Mouse (Mus musculus) cerebral cortex, adult 2 months (tissue): Measurements from ENCODE around the gene Lingo4.

ENCODE experiments used
- WGBS: fragments of 180-500 bp; shearing (Covaris S2); methylation state at CpG from one replicate; pipeline ENCODE4 v1.1.7; 2018; 5-methylcytosine and 5-hydroxymethylcytosine counted together

Lingo4 gene

DNA sequence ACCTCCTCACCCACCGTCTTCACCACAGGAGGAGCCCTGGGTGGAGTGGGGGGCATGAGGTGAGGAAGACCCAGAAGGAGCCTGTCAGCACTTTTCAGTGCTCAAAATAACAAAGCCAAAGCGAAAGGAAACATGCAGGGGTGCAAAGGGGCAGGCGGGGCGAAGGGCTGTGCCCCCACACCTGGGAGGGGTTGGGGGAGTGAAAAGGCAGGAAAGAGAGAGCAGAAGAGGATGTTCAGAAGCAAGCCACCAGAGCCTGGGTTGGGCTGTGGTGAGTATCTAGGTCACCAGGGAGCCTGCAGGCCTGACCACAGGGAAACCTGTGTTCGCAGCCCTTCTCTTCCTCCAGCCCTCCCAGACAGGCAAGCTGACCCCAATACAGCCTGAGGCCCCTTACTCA lies 10.3 kb upstream of the Lingo4 start:
- WGBS: 73% methylated on average over 5 of the region's 5 CpGs

DNA sequence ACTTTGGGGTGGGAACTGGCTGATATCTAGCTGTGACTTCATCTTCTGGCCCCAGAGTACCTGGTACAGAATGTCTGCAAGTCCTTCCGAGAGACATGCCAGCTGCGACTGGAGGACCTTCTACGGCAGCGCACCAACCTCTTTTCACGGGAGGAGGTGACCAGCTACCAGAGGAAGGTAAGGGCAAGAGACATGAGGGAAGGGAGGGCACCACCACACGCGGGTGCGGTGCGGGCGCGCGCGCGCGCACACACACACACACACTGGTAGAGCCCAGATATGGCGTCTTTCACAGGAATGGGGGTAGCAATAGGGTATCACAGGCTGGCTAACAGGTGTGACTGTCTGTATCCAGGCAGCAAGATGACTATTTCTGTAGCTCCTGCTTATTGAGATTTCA lies 8.9 kb upstream of the Lingo4 start:
- 97% methylated on average over 16 of the region's 16 CpGs for WGBS

DNA sequence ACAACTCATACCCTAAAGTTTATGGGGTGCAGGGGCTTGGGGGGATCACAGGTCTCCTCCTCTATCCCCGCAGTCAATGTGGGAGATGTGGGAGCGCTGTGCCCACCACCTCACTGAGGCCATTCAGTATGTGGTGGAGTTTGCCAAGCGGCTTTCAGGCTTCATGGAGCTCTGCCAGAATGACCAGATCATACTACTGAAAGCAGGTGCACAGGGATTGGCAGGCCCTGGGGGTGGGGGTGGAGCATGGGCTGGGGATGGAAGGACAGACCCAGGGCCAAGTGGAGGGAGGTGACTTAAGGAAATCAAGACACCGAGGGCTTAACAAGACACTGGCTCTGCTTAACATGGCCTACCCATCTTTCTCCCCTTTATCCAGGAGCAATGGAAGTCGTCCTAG lies 7.3 kb upstream of the Lingo4 start:
- WGBS: 73% methylated on average over 5 of the region's 5 CpGs

DNA sequence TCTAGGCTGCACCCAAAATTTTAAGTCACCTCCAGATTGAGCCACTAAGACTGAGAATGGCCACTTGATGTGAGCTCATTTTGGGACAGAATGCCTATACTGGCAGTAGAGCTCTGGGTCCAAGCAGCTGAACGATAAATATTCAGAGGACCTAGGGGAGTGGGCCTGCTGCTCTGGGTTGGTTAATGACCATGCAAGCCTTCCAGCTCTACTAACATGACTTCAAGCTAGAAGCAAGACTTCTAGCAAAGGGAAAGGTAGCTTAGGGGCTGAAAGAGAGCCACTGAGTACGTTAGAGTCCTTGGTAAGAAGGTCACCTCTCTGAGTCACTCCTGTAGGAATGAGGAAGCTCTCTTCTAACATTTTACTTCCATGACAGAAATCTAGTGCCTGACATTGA lies 6.2 kb upstream of the Lingo4 start:
- WGBS: 86% methylated on average over 2 of the region's 2 CpGs

DNA sequence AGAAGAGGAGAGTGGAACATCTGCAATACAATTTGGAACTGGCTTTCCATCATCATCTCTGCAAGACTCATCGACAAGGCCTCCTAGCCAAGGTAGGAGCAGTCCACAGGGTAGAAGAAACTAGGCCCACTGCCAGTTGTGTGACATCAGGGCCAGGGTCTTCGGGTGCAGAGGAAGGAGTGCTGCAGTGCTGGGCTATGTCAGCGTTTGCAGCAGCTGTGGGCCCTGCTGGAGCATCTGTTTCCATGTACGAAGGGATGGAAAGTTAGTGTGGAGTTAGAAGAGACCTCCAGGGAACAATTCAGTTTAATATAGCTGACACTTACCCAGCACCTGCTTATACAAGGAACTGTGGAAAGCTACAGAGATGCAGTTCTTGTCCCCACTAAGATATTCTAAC lies 5.3 kb upstream of the Lingo4 start:
- 78% methylated on average over 4 of the region's 4 CpGs for WGBS

DNA sequence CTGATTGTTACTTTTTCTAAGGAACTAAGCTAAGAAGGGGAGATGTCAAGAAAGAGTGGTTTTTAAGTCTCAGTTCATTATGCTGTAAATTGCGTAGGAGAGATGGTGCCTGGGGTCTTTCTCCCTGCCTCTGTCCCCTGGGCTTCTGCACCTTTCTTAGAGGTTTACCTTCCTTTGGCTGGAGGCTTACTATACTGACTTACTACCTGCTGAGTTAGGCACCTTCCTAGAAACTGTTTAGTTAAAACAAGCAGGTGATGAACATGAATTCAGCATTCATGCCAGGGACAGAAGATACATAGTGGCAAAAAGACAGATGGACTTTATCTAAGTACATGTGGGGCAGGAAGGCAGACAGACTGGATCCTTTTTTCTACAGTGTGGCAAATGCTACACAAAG lies 2.0 kb upstream of the Lingo4 start:
- WGBS: 91% methylated on average over 1 of the region's 1 CpGs

DNA sequence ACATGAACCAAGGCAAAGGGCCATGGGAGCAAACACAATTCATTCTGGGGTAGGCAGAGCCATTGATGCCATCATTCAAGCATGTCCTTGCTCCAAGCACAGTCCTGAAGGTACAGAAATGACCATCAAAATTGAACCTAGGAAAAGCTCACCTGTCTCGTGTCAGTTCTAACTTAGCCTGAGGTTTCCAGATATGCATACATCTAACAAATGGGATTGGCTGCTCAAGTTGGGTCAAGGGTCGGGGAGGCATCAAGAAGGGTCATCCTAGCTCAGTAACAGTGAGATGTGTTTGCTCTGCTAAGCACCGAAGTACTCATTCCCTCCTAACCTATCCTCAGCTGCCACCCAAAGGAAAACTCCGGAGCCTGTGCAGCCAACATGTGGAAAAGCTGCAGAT lies 1.5 kb upstream of the Lingo4 start:
- 91% methylated on average over 4 of the region's 4 CpGs for WGBS

DNA sequence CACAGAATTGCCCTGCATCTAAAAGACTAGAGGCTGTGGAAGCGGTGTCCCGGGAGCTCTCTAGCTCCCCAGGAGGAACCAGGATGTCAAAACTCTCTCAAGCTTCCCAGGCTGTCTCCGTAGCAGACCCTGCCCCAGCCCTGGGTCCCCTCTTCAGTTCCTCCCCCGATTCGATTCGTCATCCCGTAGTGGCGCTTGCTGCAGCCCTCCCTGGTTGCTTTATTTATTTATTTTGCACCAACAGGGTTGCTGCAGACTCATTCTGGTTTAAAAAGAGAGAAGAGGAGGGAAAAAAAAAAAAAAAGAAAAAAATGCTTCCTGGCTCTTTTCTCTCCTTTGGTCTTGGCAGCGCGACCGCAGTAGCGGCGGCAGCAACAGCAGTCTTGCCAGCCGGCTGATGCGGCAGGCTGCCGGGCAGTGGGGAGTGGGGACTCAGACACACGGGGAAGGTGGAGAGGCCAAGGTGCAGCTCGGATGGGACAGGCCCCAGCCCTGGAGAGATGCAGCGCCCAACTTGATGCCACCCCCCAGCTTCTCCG lies 695 bp downstream of the Lingo4 start:
- 3% methylated on average over 20 of the region's 20 CpGs for WGBS

DNA sequence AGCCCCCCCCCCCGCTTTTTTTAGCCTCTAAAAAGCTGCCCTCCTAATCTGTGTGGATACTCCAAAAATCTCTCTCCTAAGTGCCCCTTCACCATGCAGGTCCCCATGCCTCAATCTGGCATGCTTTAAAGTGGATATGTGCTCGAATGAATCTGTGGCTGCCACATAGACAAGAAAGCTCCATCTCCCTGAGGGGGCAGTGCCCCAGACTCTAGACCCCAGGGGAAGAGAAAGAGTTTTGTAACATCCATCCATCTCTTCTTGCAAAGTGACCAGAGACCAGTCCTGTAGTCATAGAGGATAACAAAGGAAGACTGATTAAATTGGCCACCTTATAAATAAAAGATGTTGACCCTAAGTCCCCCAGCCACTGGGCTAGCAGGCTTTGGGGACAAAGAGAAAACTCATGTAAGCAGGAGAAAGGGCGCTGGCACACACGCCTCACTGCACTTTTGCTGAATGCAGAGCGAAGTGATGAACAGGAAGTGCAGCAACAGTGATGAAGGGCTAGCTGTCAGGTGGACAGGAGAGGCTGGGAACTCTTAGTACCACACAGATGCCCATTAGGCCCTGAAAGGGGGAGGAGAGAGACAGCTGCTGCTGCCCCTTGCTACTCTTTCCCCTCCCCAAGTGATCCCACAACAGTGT lies 1.5 kb downstream of the Lingo4 start:
- WGBS: 52% methylated on average over 5 of the region's 5 CpGs

DNA sequence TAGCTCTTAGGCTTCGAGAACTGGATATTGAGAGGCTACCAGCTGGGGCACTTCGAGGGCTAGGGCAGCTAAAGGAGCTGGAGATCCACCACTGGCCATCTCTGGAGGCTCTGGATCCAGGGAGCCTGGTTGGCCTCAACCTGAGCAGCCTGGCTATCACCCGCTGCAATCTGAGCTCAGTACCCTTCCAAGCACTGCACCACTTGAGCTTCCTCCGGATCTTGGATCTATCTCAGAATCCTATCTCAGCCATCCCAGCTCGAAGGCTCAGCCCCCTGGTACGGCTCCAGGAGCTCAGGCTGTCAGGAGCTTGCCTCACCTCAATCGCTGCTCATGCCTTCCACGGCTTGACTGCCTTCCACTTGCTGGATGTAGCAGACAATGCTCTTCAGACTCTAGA lies 4.1 kb downstream of the Lingo4 start:
- 83% methylated on average over 8 of the region's 8 CpGs for WGBS

DNA sequence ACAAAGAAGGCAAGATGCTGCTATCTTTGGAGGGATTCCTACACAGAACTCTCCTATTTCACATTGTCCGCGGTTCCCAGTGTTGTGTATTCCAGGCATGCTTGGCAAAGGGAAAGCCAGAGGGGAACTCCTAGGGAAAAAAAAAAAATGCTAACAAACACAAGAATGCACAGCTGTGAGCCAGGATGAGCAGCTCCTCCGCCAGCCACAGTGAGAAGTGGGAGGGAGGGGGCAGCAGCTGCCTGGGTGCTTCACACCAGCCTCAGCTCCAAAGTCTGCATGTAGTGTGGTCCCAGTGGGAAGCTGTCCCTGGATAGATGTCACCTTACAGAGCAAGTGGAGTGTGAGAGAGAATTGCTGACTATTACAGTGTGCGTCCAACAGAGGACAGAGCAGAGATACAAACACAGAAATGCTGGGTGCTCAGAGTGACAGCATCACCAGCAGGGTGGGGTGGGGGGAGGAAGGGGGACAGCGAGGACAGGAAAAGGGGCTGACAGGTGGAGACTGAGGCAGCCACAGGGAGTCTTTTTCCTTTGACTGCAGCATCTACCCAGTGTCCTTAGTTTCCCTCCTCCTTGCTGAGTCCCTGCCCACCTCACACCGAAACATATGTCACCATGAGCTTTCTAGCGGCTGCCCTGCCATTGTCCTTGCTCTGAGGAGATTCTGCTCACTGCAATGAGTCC lies 6.2 kb downstream of the Lingo4 start:
- 13% methylated on average over 7 of the region's 7 CpGs for WGBS

DNA sequence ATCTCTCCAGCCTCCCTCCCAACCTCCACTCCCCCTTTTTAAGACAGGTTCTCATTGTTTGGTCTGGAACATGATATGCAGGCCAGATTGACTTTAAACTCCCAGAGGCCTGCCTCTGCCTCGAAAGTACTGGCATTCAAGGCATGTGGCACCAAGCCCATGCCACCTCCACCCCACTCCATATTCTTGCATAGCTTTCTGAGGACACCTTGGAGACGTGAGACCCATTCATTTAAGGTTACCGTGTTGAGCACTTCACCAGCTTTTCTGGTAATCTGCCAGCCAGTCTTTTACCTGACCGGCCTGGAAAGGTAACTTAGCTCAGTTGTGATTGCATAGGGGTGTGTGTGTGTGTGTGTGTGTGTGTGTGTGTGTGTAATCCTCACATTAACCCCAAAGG lies 7.2 kb downstream of the Lingo4 start:
- 62% methylated on average over 4 of the region's 4 CpGs for WGBS

DNA sequence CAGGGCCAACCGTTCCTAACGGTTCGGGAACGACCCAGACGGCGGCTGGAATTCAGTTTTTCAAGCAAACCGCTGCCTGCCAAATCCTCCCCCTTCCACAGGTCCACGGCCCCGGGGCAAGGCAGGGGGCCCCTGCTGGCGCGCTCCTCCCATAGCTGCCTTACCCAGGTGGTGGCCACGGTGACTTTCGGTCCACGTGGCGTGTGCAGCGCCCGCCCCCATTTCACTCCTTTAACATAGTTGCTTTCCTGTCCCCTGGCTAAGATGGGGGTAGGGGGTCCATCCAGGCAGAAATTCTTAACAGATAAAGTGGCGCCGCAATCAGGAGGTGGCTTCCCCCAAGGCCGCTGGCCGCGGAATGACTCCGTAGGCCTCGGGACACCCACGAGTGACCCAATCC lies 14.2 kb downstream of the Lingo4 start:
- 2% methylated on average over 25 of the region's 25 CpGs for WGBS

DNA sequence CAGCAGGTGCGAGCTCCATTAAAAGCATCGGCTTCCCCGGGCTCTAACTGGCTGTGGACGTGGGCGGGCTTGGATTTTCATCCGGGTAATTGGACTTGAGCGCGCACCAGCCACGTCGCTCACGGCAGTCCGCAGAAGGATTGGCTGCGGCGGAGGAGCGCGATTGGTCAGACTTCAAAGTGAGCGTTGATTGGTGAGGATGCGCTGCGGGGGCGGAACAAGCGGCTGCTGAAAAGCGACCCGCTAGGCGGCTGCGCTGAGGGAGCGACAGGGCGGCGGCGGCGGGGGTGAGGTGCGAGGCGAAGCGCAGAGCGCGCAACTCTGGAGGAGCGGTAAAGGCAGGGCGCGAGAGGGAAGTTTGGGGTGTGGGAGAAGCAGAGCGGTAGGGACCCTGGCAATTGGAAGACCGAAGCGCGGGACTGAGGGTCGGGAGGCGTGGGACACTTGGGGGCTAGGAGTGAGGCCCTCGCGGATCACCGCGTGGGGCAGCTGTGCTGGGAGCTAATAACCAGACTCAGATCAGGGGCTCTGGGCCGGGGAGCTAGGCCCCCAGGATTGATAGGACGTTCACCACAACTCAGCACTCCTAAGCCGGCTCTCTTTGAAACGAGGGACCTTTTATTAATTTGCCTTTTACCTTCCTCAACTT lies 14.8 kb downstream of the Lingo4 start, which contains the start of gene Tdrkh:
Tdrkh (plus strand) TSS at position 243 of the 649 bp plus-strand sequence.
- 4% methylated on average over 52 of the region's 52 CpGs for WGBS

DNA sequence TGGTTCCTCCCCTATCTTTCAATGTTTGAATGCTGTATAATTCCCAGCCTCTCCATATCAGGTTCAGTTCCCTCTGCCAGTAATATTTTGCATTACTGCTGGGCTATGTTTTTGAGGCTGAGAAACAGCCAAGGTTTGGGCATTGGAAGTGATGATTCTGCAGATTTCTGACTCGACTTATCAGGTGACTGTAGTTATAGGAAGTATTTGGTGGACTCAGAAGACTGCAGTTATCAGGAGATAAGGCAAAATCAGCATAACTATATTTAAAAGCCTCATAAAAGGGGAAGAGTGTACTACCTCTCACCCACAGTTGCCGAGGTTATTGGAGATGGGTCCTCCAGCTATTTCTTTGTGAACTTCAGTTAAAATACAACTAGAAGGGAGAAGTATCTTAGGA lies 32.7 kb downstream of the Lingo4 start:
- WGBS: 81% methylated on average over 2 of the region's 2 CpGs

DNA sequence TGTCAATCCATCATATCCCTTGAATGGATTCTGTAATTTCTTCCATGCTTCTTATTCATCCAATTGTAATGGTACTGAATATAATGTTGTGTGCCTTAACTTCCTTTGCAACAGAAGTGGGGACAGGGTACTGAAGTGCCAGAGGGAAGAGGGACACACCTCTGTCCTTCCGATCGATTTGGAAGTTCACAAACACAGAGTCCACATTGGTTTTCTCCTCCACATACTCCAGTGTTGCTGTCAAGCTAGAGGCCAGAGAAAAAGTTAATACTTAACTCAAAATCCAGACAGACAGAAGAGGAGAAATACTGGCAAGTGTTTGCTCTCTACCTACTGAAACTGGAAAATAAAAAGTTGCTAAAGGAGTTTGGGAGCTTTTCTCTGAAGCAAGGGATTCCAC lies 36.0 kb downstream of the Lingo4 start:
- WGBS: 92% methylated on average over 2 of the region's 2 CpGs

DNA sequence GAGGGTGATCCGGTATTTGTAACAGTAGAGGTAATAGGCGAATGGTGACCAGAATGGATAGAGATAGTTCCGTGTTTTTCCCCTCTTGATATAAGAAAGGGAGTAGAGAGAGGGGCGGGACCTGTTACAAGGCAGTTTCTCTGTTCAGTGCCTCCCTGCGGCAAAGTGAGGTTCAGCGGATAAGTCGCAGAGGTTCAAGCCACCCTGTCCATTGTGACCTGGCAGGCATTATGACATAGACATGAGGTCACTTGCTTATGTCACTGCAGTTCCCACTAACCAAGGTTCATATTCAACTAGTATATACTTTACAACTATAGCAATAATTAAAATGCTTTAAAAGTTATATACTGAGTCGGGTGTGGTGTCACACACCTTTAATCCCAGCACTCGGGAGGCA lies 38.1 kb downstream of the Lingo4 start:
- 92% methylated on average over 9 of the region's 9 CpGs for WGBS

DNA sequence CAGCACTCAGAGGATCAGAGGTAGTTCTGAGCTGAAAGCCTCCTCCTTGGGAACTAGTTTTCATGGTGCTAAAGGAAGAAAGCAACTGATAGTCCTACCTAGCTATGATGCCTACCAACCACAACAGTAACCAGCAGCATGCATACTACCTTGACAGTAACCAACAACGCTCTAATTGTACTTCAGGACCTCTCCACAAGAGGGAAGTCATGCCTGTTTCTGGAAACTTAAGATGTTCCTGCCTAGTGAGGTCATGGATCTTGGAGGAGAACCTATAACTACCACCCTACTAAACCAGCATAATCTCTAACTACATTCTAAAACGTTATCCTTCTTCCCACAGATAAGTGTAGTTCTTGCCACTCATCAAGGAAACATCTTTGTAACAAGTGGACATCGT lies 42.9 kb downstream of the Lingo4 start:
- WGBS: 43% methylated on average over 3 of the region's 3 CpGs

DNA sequence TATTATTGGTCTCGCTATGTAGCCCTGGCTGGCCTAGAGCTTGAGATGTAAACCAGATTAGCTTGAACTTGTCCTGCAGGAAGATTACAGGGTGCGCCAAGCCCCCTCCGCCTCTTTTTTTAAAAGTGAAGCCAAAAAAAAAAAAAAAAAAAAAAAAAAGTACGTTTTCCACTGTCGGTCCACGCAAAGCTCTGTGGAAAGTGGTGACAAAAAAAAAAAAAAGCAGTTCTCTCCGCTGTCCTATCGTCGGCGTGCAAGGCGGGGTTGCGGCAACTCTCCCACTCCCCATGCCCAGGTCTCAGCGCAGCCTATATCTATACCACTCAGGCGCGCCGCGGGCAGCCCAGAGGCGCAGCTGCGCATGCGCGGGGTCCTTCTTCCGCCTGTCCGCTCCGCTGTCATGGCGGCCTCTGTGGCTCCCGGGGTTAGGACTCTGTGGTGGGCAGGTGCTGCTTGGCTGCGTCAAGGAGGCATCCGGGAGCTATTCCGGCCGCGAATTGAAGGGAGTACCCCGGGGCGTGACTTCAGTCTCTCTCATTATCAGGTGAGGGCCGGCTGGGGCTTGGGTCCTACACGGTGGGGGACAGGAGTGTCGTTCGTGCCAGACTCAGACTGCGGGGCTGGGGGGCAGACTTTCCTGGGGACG lies 44.8 kb downstream of the Lingo4 start, which contains the start of gene Mrpl9:
Mrpl9 (plus strand) TSS at position 368 of the 646 bp plus-strand sequence.
- under 1% methylated on average over 37 of the region's 39 CpGs for WGBS

DNA sequence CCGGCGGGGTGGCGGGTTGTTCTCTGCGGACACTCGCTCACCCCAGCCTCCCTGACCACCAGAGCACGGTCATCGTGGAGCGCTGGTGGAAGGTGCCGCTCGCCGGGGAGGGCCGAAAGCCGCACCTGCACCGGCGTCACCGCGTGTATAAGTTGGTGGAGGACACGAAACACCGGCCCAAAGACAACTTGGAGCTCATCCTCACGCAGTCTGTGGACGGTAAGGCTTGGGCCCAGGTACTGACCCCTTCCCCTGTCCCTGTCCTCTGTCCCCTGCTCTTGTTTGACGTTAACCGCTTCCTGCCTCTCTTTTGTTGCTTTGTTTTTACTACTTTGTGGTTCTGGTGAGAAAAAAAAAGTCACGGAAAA lies 45.3 kb downstream of the Lingo4 start, which contains the start of gene Oaz3:
Oaz3 (minus strand) TSS at position 319 of the 368 bp plus-strand sequence.
- 1% methylated on average over 24 of the region's 24 CpGs for WGBS

DNA sequence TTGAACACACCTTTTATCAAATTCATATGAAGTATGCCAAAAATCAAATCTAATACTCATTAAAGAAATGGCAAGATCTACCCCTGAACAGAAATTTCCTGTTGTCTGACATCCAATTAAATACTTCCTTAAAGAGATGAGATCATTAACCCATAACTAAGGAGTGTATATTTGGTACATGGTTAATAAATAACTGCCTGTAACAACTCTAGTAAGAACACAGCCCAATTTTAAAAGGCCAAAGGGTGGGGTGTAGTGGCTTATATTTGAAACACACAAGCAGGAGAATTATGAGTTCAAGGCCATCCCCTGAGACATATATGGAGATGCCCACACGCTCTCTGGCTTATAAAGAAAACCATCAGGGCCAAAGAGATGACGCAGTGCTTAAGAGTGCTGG lies 51.1 kb downstream of the Lingo4 start:
- WGBS: 94% methylated on average over 2 of the region's 2 CpGs
